Comparison of ENCODE assay signal across 8 mouse cellular contexts in genomic region chr16:34996133-34996532, GRCm38 (mm10). TPM values are rescaled to one million over a fixed set of nuclear protein-coding genes. Genes with fewer than 3 reads are reported as not detected.
DNase-seq lines count a peak whose midpoint lies in the region; ATAC-seq lines count a peak whose summit lies in the region.

No protein-coding gene starts in this region.

- H3K9ac ChIP-seq in embryonic facial prominence, embryonic 13.5 days: no peak overlapping the region

- H3K4me2 ChIP-seq in embryonic facial prominence, embryonic 13.5 days: no peak overlapping the region

- H3K9me3 ChIP-seq in embryonic facial prominence, embryonic 13.5 days: no peaks in the 10 kb centered on the region
- no peaks in the 10 kb centered on the region for H3K9me3 ChIP-seq in embryonic facial prominence, embryonic 10.5 days

- WGBS in embryonic facial prominence, embryonic 13.5 days: 35% methylated on average over 5 of the region's 5 CpGs
- 83% methylated on average over 5 of the region's 5 CpGs for WGBS in embryonic facial prominence, embryonic 10.5 days

- no peak overlapping the region for H3K4me3 ChIP-seq in embryonic facial prominence, embryonic 13.5 days
- no peak overlapping the region for H3K4me3 ChIP-seq in embryonic facial prominence, embryonic 10.5 days

- no peak for ATAC-seq in embryonic facial prominence, embryonic 13.5 days (ENCODE audit: insufficient number of reproducible peaks, insufficient read depth, low FRiP score, low TSS enrichment, low read depth)
- no peak for ATAC-seq in megakaryocyte, adult 5-6 weeks (ENCODE audit: poor library complexity, severe bottlenecking)

- H3K27me3 ChIP-seq in embryonic facial prominence, embryonic 13.5 days: no peaks in the 10 kb centered on the region
- peaks cover 29% of the 10 kb centered on the region for H3K27me3 ChIP-seq in embryonic facial prominence, embryonic 10.5 days (replicated peaks; ENCODE audit: low read depth, poor library complexity, severe bottlenecking)

- peaks cover 48% of the 10 kb centered on the region for H3K4me1 ChIP-seq in embryonic facial prominence, embryonic 13.5 days
- peaks cover 28% of the 10 kb centered on the region for H3K4me1 ChIP-seq in embryonic facial prominence, embryonic 10.5 days

- no peak for DNase-seq in embryonic facial prominence, embryonic 10.5 days (ENCODE audit: low spot score)
- DNase-seq in MEL-GATA-1-ER (ENCODE audit: extremely low read depth, low read depth): peak; percentile 2
- DNase-seq in fibroblast of lung, adult 2 months (ENCODE audit: low read depth): peak; percentile 88
- peak; percentile 84 for DNase-seq in heart, postnatal 4 days
- peak; percentile 86 to 90 for DNase-seq in left cerebral cortex, adult 18-20 months (ENCODE audit: low spot score in 2 of 2)
- DNase-seq in right cerebral cortex, postnatal 25 days: peak; percentile 79

- no peaks in the 10 kb centered on the region for H3K36me3 ChIP-seq in embryonic facial prominence, embryonic 13.5 days
- H3K36me3 ChIP-seq in embryonic facial prominence, embryonic 10.5 days (replicated peaks): no peaks in the 10 kb centered on the region

- H3K27ac ChIP-seq in embryonic facial prominence, embryonic 13.5 days: 0 out of 2 replicates have a peak overlapping the region, but pooled peaks have one; percentile 8
- H3K27ac ChIP-seq in embryonic facial prominence, embryonic 10.5 days (replicated peaks): no peak overlapping the region

RNA-seq across cellular contexts. Expression of gene Hacd2, which starts 26.1 kb away (rescaled TPM):
- 87.5 and 87.8 TPM in 2 replicates for polyA plus RNA-seq in embryonic facial prominence, embryonic 13.5 days (2015; fragmentation: Nextera tagmentation; extraction: Ambion mirVana)
- 77.4 and 77.5 TPM in 2 replicates for polyA plus RNA-seq in embryonic facial prominence, embryonic 10.5 days (2016; fragmentation: Nextera tagmentation; extraction: Ambion mirVana)
- 10 to 100 TPM; 10.7 to 13.7 TPM for total RNA-seq in heart, postnatal 4 days (2021)
- total RNA-seq in left cerebral cortex, adult 18-20 months (2021): 10 to 100 TPM; 30.1 to 30.8 TPM
- total RNA-seq in megakaryocyte, adult 5-6 weeks (2015): 60.5 and 61.3 TPM in 2 replicates
- total RNA-seq in megakaryocyte, adult 5-6 weeks (2017): 7.6 and 12.4 TPM in 2 replicates
